Mouse (Mus musculus) spleen, adult 2 months (tissue): Measurements from ENCODE around the gene Stk4.

Experiments used
- CTCF ChIP-seq: fragments of 200-500 bp; IDR thresholded peaks from 2 replicates; pipeline ENCODE4 v1.5.1; 2011; ENCODE audit warnings: mild to moderate bottlenecking, inconsistent platforms; ENCODE audit not compliant: insufficient read depth, insufficient read length, insufficient replicate concordance; ENCODE audit errors: extremely low read depth
- POLR2A ChIP-seq: fragments of 200-500 bp; IDR thresholded peaks from 2 replicates; pipeline ENCODE4 v1.6.1; 2011; ENCODE audit warnings: low read depth, low read length, inconsistent platforms

GRCm38 (mm10) chr2:164131586-164131985 lies 61.5 kb downstream of the Stk4 start:
- TF ChIP-seq POLR2A (no peak), CTCF (no peak)
